Mouse (Mus musculus): ENCODE data around the gene Olfr53.
A peak's percentile ranks its signal among the peaks of the same experiment; 100 is the strongest.
"Not testable (repeated sequence)": the region's sequence is repeated elsewhere in the genome, so short reads cannot be mapped to it uniquely, and the experiment has no call there.

The Olfr53 gene

GRCm38 (mm10) chr7:140646152-140646551 is at the start of gene Olfr53:
Gene Olfr53 (plus strand): TSS chr7:140646452.
- DNase-seq (ENCODE audit: low read depth, low spot score) = no peak

DNA sequence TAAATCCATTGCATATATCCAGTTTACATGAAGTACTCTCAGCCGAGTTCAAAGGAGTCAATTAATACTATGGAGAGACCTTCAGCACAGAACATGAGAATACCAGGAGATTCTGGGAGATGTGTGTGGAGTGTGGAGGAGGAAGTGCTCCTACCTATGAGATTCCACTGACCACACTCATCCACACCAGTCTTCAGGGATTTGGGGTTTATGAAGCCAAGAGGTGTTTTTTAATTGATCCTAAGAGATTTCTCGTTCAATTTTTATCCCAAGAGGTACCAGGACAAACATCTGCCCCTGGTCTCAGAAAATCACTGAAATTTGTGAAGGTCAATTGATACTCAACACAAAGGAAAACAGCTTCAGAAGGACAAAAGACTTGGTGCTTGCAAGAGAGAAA is 45.3 kb upstream of the Olfr53 start, which contains the start of gene Olfr46:
Olfr46 (plus strand) TSS at position 301 of the 400 bp plus-strand sequence.
- not testable (repeated sequence) for DNase-seq (ENCODE audit: low read depth, low spot score)

GRCm38 (mm10) chr7:140628670-140629069 is 17.6 kb upstream of the Olfr53 start, which contains the start of gene Olfr61:
Gene Olfr61 (plus strand): TSS chr7:140628970.
- DNase-seq (ENCODE audit: low read depth, low spot score) = not testable (repeated sequence)

GRCm38 (mm10) chr7:140630559-140630958 is 15.7 kb upstream of the Olfr53 start:
- DNase-seq (ENCODE audit: low read depth, low spot score) = no peak

- DNase-seq (ENCODE audit: low read depth, low spot score) = no peak
These were observed 13.4 kb downstream of the Olfr53 start, which contains the start of gene Olfr539 for GRCm38 (mm10) chr7:140659630-140660029. Gene Olfr539 (plus strand): TSS chr7:140659930.

DNA sequence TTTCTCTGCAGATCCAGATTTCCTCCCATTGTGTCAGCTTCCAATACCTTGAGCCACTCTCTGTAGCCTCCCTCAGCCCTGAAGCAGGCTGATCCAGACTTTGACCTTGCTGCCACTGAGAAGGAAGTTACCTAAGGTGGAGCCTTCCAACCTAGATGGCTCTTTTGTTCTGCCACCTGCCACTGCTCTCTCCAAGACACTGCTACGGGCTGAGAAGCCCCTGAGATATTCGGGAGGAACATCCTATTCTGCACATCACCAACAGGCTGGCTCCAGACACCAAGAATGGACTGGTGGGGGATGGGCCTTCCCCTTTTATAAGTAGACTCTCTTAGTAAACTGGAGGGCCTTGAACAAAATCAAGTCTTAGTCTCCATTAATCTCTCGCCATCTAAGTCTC is 24.4 kb downstream of the Olfr53 start:
- not testable (repeated sequence) for DNase-seq (ENCODE audit: low read depth, low spot score)

GRCm38 (mm10) chr7:140675863-140676262 is 29.6 kb downstream of the Olfr53 start:
- peak; percentile 2 for DNase-seq (ENCODE audit: low read depth, low spot score)

DNA sequence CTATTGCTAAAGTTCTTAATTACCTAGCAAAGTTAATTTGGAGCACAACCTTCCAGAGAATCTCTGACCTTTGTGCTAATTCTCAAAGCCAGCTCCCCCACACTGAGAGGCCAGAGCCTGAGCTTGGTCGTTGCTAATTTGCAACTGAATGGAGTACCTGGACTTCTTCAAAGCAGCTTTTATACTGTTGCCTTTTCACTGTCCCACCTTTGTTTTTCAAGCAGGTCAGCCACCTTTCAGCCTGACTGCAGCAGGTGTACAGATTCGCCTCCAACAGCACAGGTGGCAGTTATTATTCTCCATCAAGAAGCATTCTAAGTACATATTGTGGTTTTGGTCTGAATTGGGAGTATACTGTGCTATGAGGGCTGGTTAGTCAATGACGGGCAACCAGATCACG is 33.3 kb downstream of the Olfr53 start:
- DNase-seq (ENCODE audit: low read depth, low spot score) = not testable (repeated sequence)

DNA sequence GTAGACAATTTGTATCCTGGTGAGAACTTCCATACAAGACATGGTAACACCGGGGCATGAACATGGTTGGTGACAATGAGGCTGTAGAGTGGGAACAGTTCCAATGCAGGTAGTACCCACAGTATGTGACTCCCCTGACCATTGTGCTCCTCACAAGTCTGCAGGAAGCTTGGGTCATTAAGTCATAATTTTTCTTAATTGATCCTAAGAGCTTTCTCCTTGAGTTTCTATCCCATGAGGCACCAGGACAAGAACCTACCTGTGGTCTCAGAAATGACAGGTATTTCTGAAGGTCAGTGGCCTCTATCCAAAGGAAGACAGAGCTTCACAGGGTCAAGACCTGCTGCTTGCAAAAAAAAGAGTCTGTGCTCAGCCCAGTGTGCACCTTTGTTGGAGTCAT is 35.4 kb downstream of the Olfr53 start, which contains the start of gene Olfr45:
Olfr45 (plus strand) TSS at position 301 of the 400 bp plus-strand sequence.
- DNase-seq (ENCODE audit: low read depth, low spot score) = no peak

GRCm38 (mm10) chr7:140696967-140697366 is 50.7 kb downstream of the Olfr53 start, which contains the start of gene Olfr541:
Gene Olfr541 (plus strand): TSS chr7:140697267.
- no peak for DNase-seq (ENCODE audit: low read depth, low spot score)
